Mouse (Mus musculus): ENCODE data around the gene Tpo. TPM values are rescaled to one million over a fixed set of nuclear protein-coding genes. Genes with fewer than 3 reads are reported as not detected.

Tpo gene
- polyA plus RNA-seq, 1 experiment from 2014 or later, result 0.24 TPM

- Histone ChIP-seq H3K9me3 (replicated peaks; ENCODE audit: control insufficient read depth, low read length, poor library complexity, severe bottlenecking) (no peaks in the 10 kb centered on the region), H3K27me3 (ENCODE audit: control insufficient read depth, insufficient read depth, low read depth, low read length) (no peaks in the 10 kb centered on the region), H3K4me1 (ENCODE audit: control insufficient read depth, insufficient read depth, low read length) (no peaks in the 10 kb centered on the region), H3K27ac (ENCODE audit: low read length) (no peak overlapping the region), H3K9ac (ENCODE audit: low read depth, low read length) (no peak overlapping the region), H3K4me3 (ENCODE audit: low read depth, low read length) (no peak overlapping the region), H3K36me3 (ENCODE audit: control insufficient read depth, insufficient read depth, low read length) (no peaks in the 10 kb centered on the region), H3K4me2 (ENCODE audit: low read length) (no peak overlapping the region)
- ATAC-seq, result peak; percentile 64
- 75% methylated on average over 3 of the region's 3 CpGs for WGBS
These were observed 28.1 kb upstream of the Tpo start for GRCm38 (mm10) chr12:30160475-30160874.

- Histone ChIP-seq H3K9ac (ENCODE audit: low read depth, low read length) (no peak overlapping the region), H3K4me3 (ENCODE audit: low read depth, low read length) (no peak overlapping the region), H3K27ac (ENCODE audit: low read length) (no peak overlapping the region), H3K9me3 (replicated peaks; ENCODE audit: control insufficient read depth, low read length, poor library complexity, severe bottlenecking) (no peaks in the 10 kb centered on the region), H3K36me3 (ENCODE audit: control insufficient read depth, insufficient read depth, low read length) (no peaks in the 10 kb centered on the region), H3K4me1 (ENCODE audit: control insufficient read depth, insufficient read depth, low read length) (no peaks in the 10 kb centered on the region), H3K4me2 (ENCODE audit: low read length) (no peak overlapping the region), H3K27me3 (ENCODE audit: control insufficient read depth, insufficient read depth, low read depth, low read length) (no peaks in the 10 kb centered on the region)
- 88% methylated on average over 8 of the region's 8 CpGs for WGBS
- no peak for ATAC-seq
These were observed 27.4 kb upstream of the Tpo start for GRCm38 (mm10) chr12:30159788-30160187.

DNA sequence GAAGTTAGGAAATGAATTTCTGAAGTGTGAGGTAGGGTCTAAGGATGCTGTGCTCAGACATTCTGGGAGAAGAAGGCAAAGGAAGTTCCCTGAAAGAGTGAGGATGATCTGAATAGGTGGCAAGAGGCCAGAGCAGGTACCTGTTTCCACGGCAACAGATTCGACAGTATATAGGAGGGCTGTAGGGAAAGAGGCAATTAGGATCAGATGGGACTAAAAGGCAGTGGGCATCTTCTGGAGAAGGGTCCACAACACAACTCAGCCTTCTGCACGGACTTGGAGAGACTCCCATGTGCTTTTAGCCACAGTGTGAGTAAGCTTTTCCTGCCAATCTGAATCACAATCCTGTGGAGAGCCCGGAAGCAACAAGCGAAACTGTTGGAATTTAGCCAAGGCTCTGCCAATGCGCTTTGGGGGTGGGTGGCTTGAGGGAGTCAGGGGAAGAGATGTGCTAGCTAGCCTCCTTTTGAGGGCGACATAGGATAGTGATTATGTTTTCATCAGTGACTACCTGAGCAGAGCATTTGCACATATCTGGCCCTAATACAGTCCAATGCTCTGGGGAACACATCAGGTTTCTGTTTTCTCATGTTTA lies 21.8 kb upstream of the Tpo start:
- WGBS, result 56% methylated on average over 7 of the region's 7 CpGs
- Histone ChIP-seq H3K4me3 (ENCODE audit: low read depth, low read length) (no peak overlapping the region), H3K27ac (ENCODE audit: low read length) (no peak overlapping the region), H3K9ac (ENCODE audit: low read depth, low read length) (no peak overlapping the region), H3K4me2 (ENCODE audit: low read length) (no peak overlapping the region), H3K4me1 (ENCODE audit: control insufficient read depth, insufficient read depth, low read length) (peaks cover 3% of the 10 kb centered on the region), H3K36me3 (ENCODE audit: control insufficient read depth, insufficient read depth, low read length) (no peaks in the 10 kb centered on the region), H3K27me3 (ENCODE audit: control insufficient read depth, insufficient read depth, low read depth, low read length) (no peaks in the 10 kb centered on the region), H3K9me3 (replicated peaks; ENCODE audit: control insufficient read depth, low read length, poor library complexity, severe bottlenecking) (no peaks in the 10 kb centered on the region)
- peak; percentile 62; the same call in 1 of the 2 replicates for ATAC-seq

GRCm38 (mm10) chr12:30142085-30142484 lies 9.7 kb upstream of the Tpo start:
- no peak overlapping the region for H3K27ac ChIP-seq (ENCODE audit: low read length)
- no peaks in the 10 kb centered on the region for H3K36me3 ChIP-seq (ENCODE audit: control insufficient read depth, insufficient read depth, low read length)
- no peak overlapping the region for H3K4me2 ChIP-seq (ENCODE audit: low read length)
- ATAC-seq, result no peak
- H3K9ac ChIP-seq (ENCODE audit: low read depth, low read length), result no peak overlapping the region
- 73% methylated on average over 3 of the region's 3 CpGs for WGBS
- no peak overlapping the region for H3K4me3 ChIP-seq (ENCODE audit: low read depth, low read length)
- H3K27me3 ChIP-seq (ENCODE audit: control insufficient read depth, insufficient read depth, low read depth, low read length), result no peaks in the 10 kb centered on the region
- no peaks in the 10 kb centered on the region for H3K9me3 ChIP-seq (replicated peaks; ENCODE audit: control insufficient read depth, low read length, poor library complexity, severe bottlenecking)
- H3K4me1 ChIP-seq (ENCODE audit: control insufficient read depth, insufficient read depth, low read length), result no peaks in the 10 kb centered on the region

DNA sequence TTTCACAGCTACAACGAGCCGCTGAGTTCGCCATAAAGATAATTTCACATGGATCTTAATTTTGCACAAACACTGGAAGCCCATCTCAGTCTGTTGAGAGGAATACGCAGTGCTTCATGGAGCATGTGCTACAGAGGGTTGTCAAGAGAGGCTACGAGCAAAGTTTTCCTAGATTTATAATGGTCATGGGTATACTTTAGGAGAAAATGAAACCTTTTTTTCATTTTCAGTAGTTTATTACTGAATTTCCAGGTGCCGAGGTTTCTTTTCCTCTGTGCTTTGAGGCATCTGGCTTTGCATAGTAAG lies 3.1 kb downstream of the Tpo start:
- ATAC-seq, result peak; percentile 57
- Histone ChIP-seq H3K4me2 (ENCODE audit: low read length) (peak overlapping the region; percentile 19; the same call in 1 of the 2 replicates), H3K36me3 (ENCODE audit: control insufficient read depth, insufficient read depth, low read length) (no peaks in the 10 kb centered on the region), H3K27ac (ENCODE audit: low read length) (peak overlapping the region; percentile 67), H3K4me3 (ENCODE audit: low read depth, low read length) (no peak overlapping the region), H3K27me3 (ENCODE audit: control insufficient read depth, insufficient read depth, low read depth, low read length) (no peaks in the 10 kb centered on the region), H3K9me3 (replicated peaks; ENCODE audit: control insufficient read depth, low read length, poor library complexity, severe bottlenecking) (no peaks in the 10 kb centered on the region), H3K4me1 (ENCODE audit: control insufficient read depth, insufficient read depth, low read length) (0 out of 2 replicates have a peak, but pooled peaks cover 3% of the 10 kb centered on the region), H3K9ac (ENCODE audit: low read depth, low read length) (no peak overlapping the region)
- 61% methylated on average over 6 of the region's 6 CpGs for WGBS

GRCm38 (mm10) chr12:30128561-30129410 lies 3.6 kb downstream of the Tpo start:
- Histone ChIP-seq H3K9ac (ENCODE audit: low read depth, low read length) (no peak overlapping the region), H3K36me3 (ENCODE audit: control insufficient read depth, insufficient read depth, low read length) (no peaks in the 10 kb centered on the region), H3K27me3 (ENCODE audit: control insufficient read depth, insufficient read depth, low read depth, low read length) (no peaks in the 10 kb centered on the region), H3K27ac (ENCODE audit: low read length) (peak overlapping the region; percentile 67), H3K4me3 (ENCODE audit: low read depth, low read length) (no peak overlapping the region), H3K4me1 (ENCODE audit: control insufficient read depth, insufficient read depth, low read length) (0 out of 2 replicates have a peak, but pooled peaks cover 3% of the 10 kb centered on the region), H3K9me3 (replicated peaks; ENCODE audit: control insufficient read depth, low read length, poor library complexity, severe bottlenecking) (no peaks in the 10 kb centered on the region), H3K4me2 (ENCODE audit: low read length) (peak overlapping the region; percentile 19; the same call in 1 of the 2 replicates)
- ATAC-seq, result peak; percentile 73
- 28% methylated on average over 7 of the region's 7 CpGs for WGBS

- Histone ChIP-seq H3K9me3 (replicated peaks; ENCODE audit: control insufficient read depth, low read length, poor library complexity, severe bottlenecking) (no peaks in the 10 kb centered on the region), H3K4me1 (ENCODE audit: control insufficient read depth, insufficient read depth, low read length) (no peaks in the 10 kb centered on the region), H3K36me3 (ENCODE audit: control insufficient read depth, insufficient read depth, low read length) (no peaks in the 10 kb centered on the region), H3K4me3 (ENCODE audit: low read depth, low read length) (no peak overlapping the region), H3K4me2 (ENCODE audit: low read length) (no peak overlapping the region), H3K27me3 (ENCODE audit: control insufficient read depth, insufficient read depth, low read depth, low read length) (no peaks in the 10 kb centered on the region), H3K9ac (ENCODE audit: low read depth, low read length) (no peak overlapping the region), H3K27ac (ENCODE audit: low read length) (no peak overlapping the region)
- no peak for ATAC-seq
- 88% methylated on average over 7 of the region's 7 CpGs for WGBS
These were observed 10.1 kb downstream of the Tpo start for GRCm38 (mm10) chr12:30122347-30122746.

DNA sequence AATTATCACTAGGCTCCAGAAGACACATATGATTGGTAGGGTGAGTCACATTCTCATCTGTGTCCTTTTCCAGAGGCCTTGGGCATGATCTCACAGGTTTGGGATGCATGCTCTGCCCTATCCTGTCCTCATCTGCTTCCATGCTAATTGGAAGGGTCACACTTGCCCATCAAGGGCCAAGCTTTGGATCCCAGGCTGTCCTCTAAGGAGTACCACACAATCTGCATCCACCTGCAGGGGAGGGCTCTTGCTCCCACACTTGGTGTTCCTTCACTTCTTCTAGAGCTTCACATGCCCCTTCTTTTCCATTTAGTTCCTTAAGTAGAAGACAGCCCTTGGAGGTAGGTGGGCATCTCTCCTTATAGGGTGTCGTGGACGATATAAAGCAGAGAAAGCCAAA lies 20.2 kb downstream of the Tpo start:
- no peak overlapping the region for H3K27ac ChIP-seq (ENCODE audit: low read length)
- no peak for ATAC-seq
- no peaks in the 10 kb centered on the region; the same call in 1 of the 2 replicates for H3K27me3 ChIP-seq (ENCODE audit: control insufficient read depth, insufficient read depth, low read depth, low read length)
- WGBS, result 89% methylated on average over 2 of the region's 2 CpGs
- 0 out of 2 replicates have a peak, but pooled peaks cover 2% of the 10 kb centered on the region for H3K4me1 ChIP-seq (ENCODE audit: control insufficient read depth, insufficient read depth, low read length)
- H3K4me2 ChIP-seq (ENCODE audit: low read length), result no peak overlapping the region
- H3K9me3 ChIP-seq (replicated peaks; ENCODE audit: control insufficient read depth, low read length, poor library complexity, severe bottlenecking), result no peaks in the 10 kb centered on the region
- no peak overlapping the region for H3K9ac ChIP-seq (ENCODE audit: low read depth, low read length)
- H3K4me3 ChIP-seq (ENCODE audit: low read depth, low read length), result no peak overlapping the region
- no peaks in the 10 kb centered on the region for H3K36me3 ChIP-seq (ENCODE audit: control insufficient read depth, insufficient read depth, low read length)
